Mouse (Mus musculus) intestine, embryonic 16.5 days (tissue): ENCODE results near the gene Ogg1. TPM values are rescaled to one million over a fixed set of nuclear protein-coding genes. Genes with fewer than 3 reads are reported as not detected.
A peak's percentile ranks its signal among the peaks of the same experiment; 100 is the strongest.

ENCODE experiments used
- ATAC-seq: fragments of 200-750 bp; cut with Nextera tagmentation; 2 replicates; pipeline ENCODE4 v1.8.0; 2017; ENCODE audit warnings: moderate TSS enrichment, moderate library complexity
- H3K27ac ChIP-seq: fragments of 300-500 bp; sonication (generic); 2 replicates; pipeline ENCODE4 v1.5.1; 2014; ENCODE audit warnings: mild to moderate bottlenecking, low read length
- H3K27me3 ChIP-seq: fragments of 300-500 bp; sonication (generic); replicated peaks from 2 replicates; pipeline ENCODE4 v1.6.1; 2014; ENCODE audit warnings: low read length, control low read depth, mixed read lengths; ENCODE audit not compliant: control insufficient read depth, insufficient read depth
- H3K36me3 ChIP-seq: fragments of 300-500 bp; sonication (generic); 2 replicates; pipeline ENCODE4 v1.6.1; 2014; ENCODE audit warnings: low read length, control low read depth; ENCODE audit not compliant: control insufficient read depth, insufficient read depth
- H3K4me1 ChIP-seq: fragments of 300-500 bp; sonication (generic); 2 replicates; pipeline ENCODE4 v1.6.1; 2014; ENCODE audit warnings: low read length, control low read depth, mixed read lengths; ENCODE audit not compliant: control insufficient read depth, insufficient read depth
- H3K4me2 ChIP-seq: fragments of 300-500 bp; sonication (generic); 2 replicates; pipeline ENCODE4 v1.6.1; 2014; ENCODE audit warnings: low read depth, low read length, control low read depth
- H3K4me3 ChIP-seq: fragments of 300-500 bp; sonication (generic); 2 replicates; pipeline ENCODE4 v1.5.1; 2014; ENCODE audit warnings: mild to moderate bottlenecking, low read length
- H3K9ac ChIP-seq: fragments of 300-500 bp; sonication (generic); 2 replicates; pipeline ENCODE4 v1.6.1; 2014; ENCODE audit warnings: low read depth, low read length
- H3K9me3 ChIP-seq: fragments of 300-500 bp; sonication (generic); 2 replicates; pipeline ENCODE4 v1.6.1; 2016; ENCODE audit warnings: low read length, control low read depth; ENCODE audit not compliant: control insufficient read depth
- WGBS: fragments of 180-500 bp; shearing (Covaris S2); extraction: QIAGEN DNeasy Blood & Tissue Kit; methylation state at CpG from one replicate; pipeline ENCODE4 v1.1.7; 2014; 5-methylcytosine and 5-hydroxymethylcytosine counted together
- polyA plus RNA-seq: library from polyadenylated mRNA; unstranded; fragments of >200 nt; fragmentation: Nextera tagmentation; extraction: Ambion mirVana; gene quantifications from 2 replicates; pipeline ENCODE4 v1.2.1, GENCODE M21; 2015

Gene Ogg1
- polyA plus RNA-seq = 10.7 and 10.9 TPM in 2 replicates

GRCm38 (mm10) chr6:113326533-113327315, at the start of gene Ogg1:
Gene Ogg1, plus strand, starts transcription at chr6:113326972.
- peaks cover 9% of the 10 kb centered on the region; the same call in 1 of the 2 replicates for H3K4me1 ChIP-seq
- peaks cover 11% of the 10 kb centered on the region for H3K36me3 ChIP-seq
- H3K9me3 ChIP-seq = no peaks in the 10 kb centered on the region
- H3K4me3 ChIP-seq = peak within 1 kb of the TSS; percentile 70
- WGBS = under 1% methylated on average over 52 of the region's 52 CpGs
- peak within 1 kb of the TSS; percentile 82 for H3K9ac ChIP-seq
- peak; percentile 99 for ATAC-seq
- H3K27ac ChIP-seq = peak within 1 kb of the TSS; percentile 92
- peak within 1 kb of the TSS; percentile 96 for H3K4me2 ChIP-seq
- H3K27me3 ChIP-seq = no peaks in the 10 kb centered on the region

GRCm38 (mm10) chr6:113281676-113282075, 45.1 kb upstream of the Ogg1 start:
- H3K4me3 ChIP-seq = no peak overlapping the region
- H3K27ac ChIP-seq = no peak overlapping the region
- no peak overlapping the region for H3K9ac ChIP-seq
- peak; percentile 52; the same call in 1 of the 2 replicates for ATAC-seq
- H3K4me2 ChIP-seq = no peak overlapping the region
- no peaks in the 10 kb centered on the region for H3K36me3 ChIP-seq
- WGBS = 64% methylated on average over 6 of the region's 6 CpGs
- H3K27me3 ChIP-seq = peaks cover 26% of the 10 kb centered on the region
- no peaks in the 10 kb centered on the region; the same call in 1 of the 2 replicates for H3K4me1 ChIP-seq
- H3K9me3 ChIP-seq = no peaks in the 10 kb centered on the region

GRCm38 (mm10) chr6:113282101-113282802, 44.5 kb upstream of the Ogg1 start, which contains the start of gene Cpne9:
Gene Cpne9, plus strand, starts transcription at chr6:113282307.
- ATAC-seq = peak; percentile 50; the same call in 1 of the 2 replicates
- Histone ChIP-seq H3K9ac (no peak within 1 kb of the TSS), H3K4me3 (0 out of 2 replicates have a peak within 1 kb of the TSS, but pooled peaks have one; percentile 0), H3K4me2 (peak within 1 kb of the TSS; percentile 13; the same call in 1 of the 2 replicates), H3K27me3 (peaks cover 26% of the 10 kb centered on the region), H3K9me3 (no peaks in the 10 kb centered on the region), H3K27ac (no peak within 1 kb of the TSS), H3K36me3 (no peaks in the 10 kb centered on the region), H3K4me1 (no peaks in the 10 kb centered on the region; the same call in 1 of the 2 replicates)
- 3% methylated on average over 37 of the region's 37 CpGs for WGBS

- 2% methylated on average over 22 of the region's 22 CpGs for WGBS
These were observed 43.8 kb upstream of the Ogg1 start for GRCm38 (mm10) chr6:113282969-113283368.

GRCm38 (mm10) chr6:113283500-113283899, 43.3 kb upstream of the Ogg1 start:
- no peaks in the 10 kb centered on the region for H3K36me3 ChIP-seq
- WGBS = 10% methylated on average over 6 of the region's 6 CpGs
- H3K27me3 ChIP-seq = peaks cover 26% of the 10 kb centered on the region
- no peaks in the 10 kb centered on the region for H3K9me3 ChIP-seq
- H3K27ac ChIP-seq = no peak overlapping the region
- no peaks in the 10 kb centered on the region; the same call in 1 of the 2 replicates for H3K4me1 ChIP-seq
- peak overlapping the region; percentile 13; the same call in 1 of the 2 replicates for H3K4me2 ChIP-seq
- H3K9ac ChIP-seq = no peak overlapping the region
- ATAC-seq = no peak
- H3K4me3 ChIP-seq = no peak overlapping the region

More at GRCm38 (mm10) chr6:113282969-113283368, 43.8 kb upstream of the Ogg1 start:
- Histone ChIP-seq H3K4me1 (no peaks in the 10 kb centered on the region; the same call in 1 of the 2 replicates), H3K4me2 (peak overlapping the region; percentile 13; the same call in 1 of the 2 replicates), H3K9me3 (no peaks in the 10 kb centered on the region), H3K4me3 (no peak overlapping the region), H3K27me3 (peaks cover 26% of the 10 kb centered on the region), H3K9ac (no peak overlapping the region), H3K36me3 (no peaks in the 10 kb centered on the region), H3K27ac (no peak overlapping the region)
- no peak for ATAC-seq

GRCm38 (mm10) chr6:113284931-113285330, 41.8 kb upstream of the Ogg1 start:
- no peak overlapping the region for H3K27ac ChIP-seq
- 71% methylated on average over 3 of the region's 3 CpGs for WGBS
- peaks cover 26% of the 10 kb centered on the region for H3K27me3 ChIP-seq
- no peaks in the 10 kb centered on the region for H3K36me3 ChIP-seq
- H3K4me3 ChIP-seq = no peak overlapping the region
- H3K4me1 ChIP-seq = no peaks in the 10 kb centered on the region; the same call in 1 of the 2 replicates
- H3K4me2 ChIP-seq = no peak overlapping the region
- H3K9me3 ChIP-seq = no peaks in the 10 kb centered on the region
- no peak for ATAC-seq
- no peak overlapping the region for H3K9ac ChIP-seq

GRCm38 (mm10) chr6:113286316-113286715, 40.5 kb upstream of the Ogg1 start:
- WGBS = 77% methylated on average over 1 of the region's 1 CpGs
- no peak overlapping the region for H3K27ac ChIP-seq
- no peaks in the 10 kb centered on the region; the same call in 1 of the 2 replicates for H3K4me1 ChIP-seq
- no peaks in the 10 kb centered on the region for H3K9me3 ChIP-seq
- no peak for ATAC-seq
- no peaks in the 10 kb centered on the region for H3K36me3 ChIP-seq
- no peak overlapping the region for H3K4me3 ChIP-seq
- no peak overlapping the region for H3K4me2 ChIP-seq
- H3K27me3 ChIP-seq = peaks cover 26% of the 10 kb centered on the region
- H3K9ac ChIP-seq = no peak overlapping the region

- no peak overlapping the region for H3K9ac ChIP-seq
- H3K9me3 ChIP-seq = no peaks in the 10 kb centered on the region
- H3K36me3 ChIP-seq = no peaks in the 10 kb centered on the region
- H3K27me3 ChIP-seq = peaks cover 20% of the 10 kb centered on the region
- 64% methylated on average over 4 of the region's 4 CpGs for WGBS
- H3K4me1 ChIP-seq = no peaks in the 10 kb centered on the region
- no peak overlapping the region for H3K4me3 ChIP-seq
- no peak overlapping the region for H3K4me2 ChIP-seq
- H3K27ac ChIP-seq = no peak overlapping the region
- ATAC-seq = no peak
These were observed 39.5 kb upstream of the Ogg1 start for GRCm38 (mm10) chr6:113287236-113287635.

- Histone ChIP-seq H3K4me2 (no peak overlapping the region), H3K36me3 (no peaks in the 10 kb centered on the region), H3K9ac (no peak overlapping the region), H3K27me3 (peaks cover 2% of the 10 kb centered on the region; the same call in 1 of the 2 replicates), H3K4me1 (no peaks in the 10 kb centered on the region), H3K4me3 (no peak overlapping the region), H3K27ac (no peak overlapping the region), H3K9me3 (no peaks in the 10 kb centered on the region)
- WGBS = 89% methylated on average over 15 of the region's 15 CpGs
- no peak for ATAC-seq
These were observed 37.4 kb upstream of the Ogg1 start for GRCm38 (mm10) chr6:113289346-113289745.
